Mouse (Mus musculus): ENCODE measurements around the gene Cep85l.
A peak's percentile ranks its signal among the peaks of the same experiment; 100 is the strongest.

The Cep85l gene

GRCm38 (mm10) chr10:53342166-53342728 is 37.5 kb downstream of the Cep85l start:
- no peak for DNase-seq (ENCODE audit: low read depth, low spot score)

- DNase-seq (ENCODE audit: low read depth, low spot score) = no peak
These were observed 38.3 kb downstream of the Cep85l start for GRCm38 (mm10) chr10:53341288-53341965.

- no peak for DNase-seq (ENCODE audit: low read depth, low spot score)
These were observed 40.7 kb downstream of the Cep85l start for GRCm38 (mm10) chr10:53339045-53339444.

DNA sequence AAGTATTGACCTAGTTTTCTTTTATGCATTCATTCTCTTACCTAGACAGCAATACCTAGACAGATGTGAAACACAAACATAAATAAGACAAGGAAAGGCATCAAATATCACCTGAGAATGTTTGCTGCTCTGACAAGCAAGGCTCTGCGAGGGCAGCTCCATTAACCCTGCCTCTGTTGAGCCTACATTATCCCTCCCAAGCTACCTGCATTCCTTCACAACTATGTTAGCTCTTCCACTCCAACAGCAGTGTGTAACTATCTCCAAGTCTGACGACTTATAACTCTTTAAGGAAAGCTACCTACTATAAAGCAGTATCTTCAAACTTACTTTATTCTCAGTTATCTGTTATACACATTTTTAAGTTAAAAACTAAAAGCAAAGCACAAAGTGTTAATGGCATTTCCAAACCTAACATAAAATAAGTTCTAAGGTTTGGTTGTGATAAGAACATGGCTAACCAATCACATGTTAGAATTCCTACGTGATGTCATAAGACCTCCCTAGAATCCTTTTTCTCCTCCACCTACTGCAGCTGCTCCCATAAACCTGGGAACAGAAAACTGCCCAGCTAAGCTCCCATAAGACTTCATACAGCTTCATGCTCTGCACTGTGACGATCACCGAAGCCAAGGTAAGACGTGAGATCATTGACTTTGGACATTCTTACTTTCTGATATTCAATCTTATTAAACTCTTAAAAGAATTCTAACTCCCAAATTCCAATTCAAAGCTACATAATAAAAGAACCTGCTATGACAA is 42.4 kb downstream of the Cep85l start, which contains the start of gene Pln:
Gene Pln, plus strand, starts transcription at position 506 of the 762 bp plus-strand sequence.
- no peak for DNase-seq (ENCODE audit: low read depth, low spot score)

GRCm38 (mm10) chr10:53335974-53336373 is 43.8 kb downstream of the Cep85l start:
- no peak for DNase-seq (ENCODE audit: low read depth, low spot score)

DNA sequence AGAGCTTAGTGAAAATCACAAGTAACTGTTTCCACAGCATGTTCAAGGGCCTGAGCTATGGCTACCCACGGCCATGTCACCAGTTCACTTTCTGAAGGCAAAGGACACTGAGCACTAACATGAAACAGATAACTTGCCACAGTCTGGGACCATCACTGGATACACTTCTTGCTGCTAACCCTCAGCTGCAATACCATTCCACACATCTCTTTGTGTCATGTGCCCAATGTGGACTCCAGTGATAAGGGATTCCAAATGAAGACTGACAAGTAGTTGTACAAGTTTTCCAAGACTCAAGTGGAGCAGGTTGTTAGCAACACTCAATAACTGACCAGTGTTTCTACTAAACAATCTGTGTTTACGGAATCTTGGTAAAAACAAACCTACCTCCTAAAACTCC is 44.5 kb downstream of the Cep85l start:
- no peak for DNase-seq (ENCODE audit: low read depth, low spot score)

GRCm38 (mm10) chr10:53332752-53333151 is 47.0 kb downstream of the Cep85l start:
- DNase-seq (ENCODE audit: low read depth, low spot score) = no peak

GRCm38 (mm10) chr10:53329257-53329656 is 50.5 kb downstream of the Cep85l start:
- DNase-seq (ENCODE audit: low read depth, low spot score) = no peak

DNA sequence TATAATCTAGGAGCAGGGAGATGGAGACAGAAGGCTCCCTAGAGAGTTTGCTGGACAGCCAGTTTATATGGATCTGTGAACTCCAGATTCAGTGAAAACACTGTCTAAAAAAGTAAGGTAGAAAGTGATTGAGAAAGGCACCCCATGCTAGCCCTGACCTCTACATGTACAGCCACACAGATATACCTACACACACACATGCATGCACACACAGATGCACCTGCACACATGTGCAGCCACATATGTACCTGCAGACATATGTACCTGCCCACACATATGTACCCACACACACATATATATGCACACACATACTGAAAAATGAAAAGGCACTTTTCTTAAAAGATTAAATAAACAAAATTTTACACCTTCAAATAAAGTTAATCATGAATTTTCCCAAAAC is 53.4 kb downstream of the Cep85l start:
- DNase-seq (ENCODE audit: low read depth, low spot score) = no peak

DNA sequence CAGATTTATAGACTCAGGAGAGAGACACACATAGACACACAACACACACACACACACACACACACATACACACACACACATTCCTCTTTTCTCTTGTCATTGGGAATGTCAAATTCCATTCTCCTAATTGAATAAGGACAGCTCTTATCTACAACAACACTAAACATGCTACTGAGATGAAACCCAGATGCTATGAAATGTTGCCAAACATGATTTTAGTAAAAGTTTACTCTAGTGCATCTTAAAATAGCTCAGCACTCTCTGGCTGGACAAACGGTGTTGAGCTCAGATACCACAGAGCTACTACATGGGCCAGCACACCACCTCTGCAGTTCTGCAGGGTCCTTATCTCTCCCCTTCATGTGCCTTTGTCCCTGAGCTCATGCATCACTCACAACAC is 55.1 kb downstream of the Cep85l start:
- DNase-seq (ENCODE audit: low read depth, low spot score) = no peak

- no peak for DNase-seq (ENCODE audit: low read depth, low spot score)
These were observed 56.4 kb downstream of the Cep85l start for GRCm38 (mm10) chr10:53323367-53323766.

- DNase-seq (ENCODE audit: low read depth, low spot score) = no peak
These were observed 73.1 kb downstream of the Cep85l start for GRCm38 (mm10) chr10:53306674-53307073.

DNA sequence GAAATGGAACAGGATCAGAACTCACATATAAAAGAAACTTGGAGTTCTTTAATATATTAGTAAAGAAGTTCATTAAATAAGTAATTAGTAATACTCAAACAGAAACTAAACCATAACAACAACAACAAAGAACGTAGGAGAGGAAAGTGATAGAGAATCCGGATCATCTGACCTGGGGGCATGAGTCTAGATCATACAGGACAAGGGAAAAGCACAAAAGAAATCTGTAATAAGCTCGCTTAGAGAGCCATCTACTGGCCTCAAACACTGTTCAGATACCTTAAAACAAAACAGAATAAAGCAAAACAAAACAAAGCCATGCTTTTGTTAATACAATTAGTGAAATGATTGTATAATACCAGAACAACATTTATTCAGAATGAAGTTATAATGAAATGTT is 73.9 kb downstream of the Cep85l start:
- DNase-seq (ENCODE audit: low read depth, low spot score) = peak; percentile 12

- no peak for DNase-seq (ENCODE audit: low read depth, low spot score)
These were observed 94.6 kb downstream of the Cep85l start for GRCm38 (mm10) chr10:53285147-53285546.

DNA sequence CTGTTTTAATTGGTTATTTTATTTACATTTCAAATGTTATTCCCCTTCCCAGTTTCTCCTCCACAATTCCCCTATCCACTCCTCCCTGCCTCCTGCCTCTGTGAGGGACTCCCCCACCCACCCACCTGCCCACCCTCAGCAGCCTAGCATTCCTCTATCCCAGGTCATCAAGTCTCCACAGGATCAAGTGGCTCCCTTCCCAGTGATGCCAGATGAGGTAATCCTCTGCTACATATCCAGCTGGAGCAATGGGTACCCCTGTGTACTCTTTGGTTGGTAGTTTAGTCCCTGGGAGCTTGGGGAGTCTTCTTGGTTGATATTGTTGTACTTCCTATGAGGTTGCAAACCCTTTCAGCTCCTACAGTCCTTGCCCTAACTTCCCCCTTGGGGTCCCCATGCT is 107.5 kb downstream of the Cep85l start:
- DNase-seq (ENCODE audit: low read depth, low spot score) = no peak

DNA sequence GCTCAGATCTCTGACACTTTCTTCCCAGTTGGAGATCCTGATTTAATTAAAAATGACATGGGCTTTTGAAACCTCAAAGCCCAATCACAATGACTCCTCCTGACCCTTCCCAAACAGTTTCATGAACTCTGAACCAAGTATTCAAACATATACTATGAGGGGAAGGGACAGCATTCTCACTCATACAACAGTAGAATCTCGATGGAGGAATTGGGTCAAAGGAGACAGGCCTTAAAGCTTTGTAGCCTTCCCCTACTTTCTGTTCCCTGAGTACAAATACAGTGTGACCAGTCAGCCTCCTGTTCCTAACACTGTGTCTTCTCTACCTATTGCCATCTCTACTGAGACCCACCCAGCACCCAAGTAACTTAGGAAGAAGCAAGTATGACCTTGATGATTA is 117.7 kb downstream of the Cep85l start:
- DNase-seq (ENCODE audit: low read depth, low spot score) = no peak

GRCm38 (mm10) chr10:53235381-53235780 is 144.4 kb downstream of the Cep85l start:
- DNase-seq (ENCODE audit: low read depth, low spot score) = no peak

GRCm38 (mm10) chr10:53234683-53235082 is 145.1 kb downstream of the Cep85l start:
- DNase-seq (ENCODE audit: low read depth, low spot score) = no peak

DNA sequence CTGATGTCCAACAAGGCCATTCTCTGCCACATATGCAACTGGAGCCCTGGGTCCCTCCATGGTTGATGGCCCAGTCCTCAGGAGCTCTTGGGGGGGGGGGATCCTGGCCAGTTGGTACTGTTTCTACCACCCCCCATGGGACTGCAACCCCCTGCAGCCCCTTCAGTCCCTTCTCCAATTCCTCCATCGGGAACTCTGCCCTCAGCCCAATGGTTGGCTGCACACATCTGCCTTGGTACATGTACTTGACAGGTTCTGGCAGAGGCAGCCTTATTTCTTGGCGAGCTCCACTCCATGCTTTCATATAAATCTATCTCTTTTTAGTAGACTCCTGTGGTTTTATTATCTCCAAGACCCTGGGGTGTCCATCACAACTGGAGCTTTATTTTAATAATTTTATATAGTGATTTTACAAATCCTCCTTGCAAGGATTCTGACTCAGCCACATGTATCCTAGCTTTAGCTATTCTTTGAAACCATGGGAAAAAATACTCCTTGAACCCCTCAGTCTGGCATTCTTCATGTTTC is 145.6 kb downstream of the Cep85l start:
- no peak for DNase-seq (ENCODE audit: low read depth, low spot score)

DNA sequence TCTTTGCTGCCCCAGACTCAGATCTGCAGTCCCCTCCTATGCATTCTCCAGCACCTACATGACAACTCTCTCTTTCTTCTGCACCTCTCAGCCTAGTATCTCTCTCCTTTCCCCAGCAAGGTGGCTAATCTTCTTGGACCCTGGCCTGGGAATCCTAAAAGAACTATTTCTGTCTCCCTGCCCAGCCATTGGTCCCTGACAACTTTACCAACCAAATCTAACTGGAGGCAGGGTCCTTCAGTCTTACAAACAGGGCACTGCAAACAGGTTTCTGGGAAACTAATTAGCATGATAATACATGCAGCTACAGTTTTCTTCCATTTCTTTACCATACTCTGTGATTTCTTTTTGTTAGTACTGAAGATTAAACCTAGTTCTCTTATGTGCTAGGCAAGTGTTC is 148.9 kb downstream of the Cep85l start:
- no peak for DNase-seq (ENCODE audit: low read depth, low spot score)

- no peak for DNase-seq (ENCODE audit: low read depth, low spot score)
These were observed 150.6 kb downstream of the Cep85l start for GRCm38 (mm10) chr10:53229190-53229589.

Data from brain, embryonic 18.5 days (tissue).